Mouse (Mus musculus): ENCODE data around the gene Pias4. TPM values are rescaled to one million over a fixed set of nuclear protein-coding genes. Genes with fewer than 3 reads are reported as not detected.

Pias4 gene
- polyA plus RNA-seq, 1 experiment from 2014 or later: 33.2 TPM

GRCm38 (mm10) chr10:81145778-81146177 lies 21.9 kb downstream of the Pias4 start:
- H3K4me2 ChIP-seq (ENCODE audit: low read depth, low read length): no peak overlapping the region
- no peak overlapping the region for H3K9ac ChIP-seq (ENCODE audit: low read depth, low read length)
- no peak for ATAC-seq (ENCODE audit: low read depth)
- H3K36me3 ChIP-seq (ENCODE audit: control insufficient read depth, insufficient read depth, low read length): peaks cover 72% of the 10 kb centered on the region
- no peak for DNase-seq (ENCODE audit: low spot score)
- peaks cover 7% of the 10 kb centered on the region for H3K4me1 ChIP-seq (ENCODE audit: control insufficient read depth, insufficient read depth, low read length)
- H3K9me3 ChIP-seq (ENCODE audit: control insufficient read depth, low read length): no peaks in the 10 kb centered on the region
- 75% methylated on average over 7 of the region's 7 CpGs for WGBS
- H3K27ac ChIP-seq (replicated peaks; ENCODE audit: low read depth, low read length): no peak overlapping the region
- H3K27me3 ChIP-seq (replicated peaks; ENCODE audit: control insufficient read depth, insufficient read depth, low read length): no peaks in the 10 kb centered on the region
- H3K4me3 ChIP-seq (ENCODE audit: low read depth, low read length): no peak overlapping the region

- Histone ChIP-seq H3K27me3 (replicated peaks; ENCODE audit: control insufficient read depth, insufficient read depth, low read length) (no peaks in the 10 kb centered on the region), H3K36me3 (ENCODE audit: control insufficient read depth, insufficient read depth, low read length) (peaks cover 68% of the 10 kb centered on the region), H3K4me2 (ENCODE audit: low read depth, low read length) (no peak overlapping the region), H3K27ac (replicated peaks; ENCODE audit: low read depth, low read length) (no peak overlapping the region), H3K4me3 (ENCODE audit: low read depth, low read length) (no peak overlapping the region), H3K9me3 (ENCODE audit: control insufficient read depth, low read length) (no peaks in the 10 kb centered on the region), H3K4me1 (ENCODE audit: control insufficient read depth, insufficient read depth, low read length) (peaks cover 12% of the 10 kb centered on the region), H3K9ac (ENCODE audit: low read depth, low read length) (no peak overlapping the region)
- 91% methylated on average over 6 of the region's 6 CpGs for WGBS
- DNase-seq (ENCODE audit: low spot score): no peak
- ATAC-seq (ENCODE audit: low read depth): no peak
These were observed 22.4 kb downstream of the Pias4 start for GRCm38 (mm10) chr10:81145307-81145706.

DNA sequence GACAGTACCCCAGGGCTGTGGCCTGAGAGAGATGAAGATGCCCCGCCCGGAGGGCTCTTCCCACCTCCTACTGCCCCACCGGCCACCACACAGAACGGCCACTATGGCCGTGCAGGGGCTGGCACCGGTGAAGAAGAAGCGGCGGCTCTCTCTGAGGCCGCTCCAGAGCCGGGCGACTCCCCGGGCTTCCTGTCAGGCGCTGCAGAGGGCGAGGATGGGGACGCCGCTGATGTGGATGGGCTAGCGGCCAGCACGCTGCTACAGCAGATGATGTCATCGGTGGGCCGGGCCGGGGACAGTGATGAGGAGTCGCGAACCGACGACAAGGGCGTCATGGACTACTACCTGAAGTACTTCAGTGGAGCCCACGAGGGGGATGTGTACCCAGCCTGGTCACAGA lies 23.1 kb downstream of the Pias4 start:
- Histone ChIP-seq H3K27me3 (replicated peaks; ENCODE audit: control insufficient read depth, insufficient read depth, low read length) (no peaks in the 10 kb centered on the region), H3K9me3 (ENCODE audit: control insufficient read depth, low read length) (no peaks in the 10 kb centered on the region), H3K4me2 (ENCODE audit: low read depth, low read length) (no peak overlapping the region), H3K4me3 (ENCODE audit: low read depth, low read length) (no peak overlapping the region), H3K9ac (ENCODE audit: low read depth, low read length) (no peak overlapping the region), H3K27ac (replicated peaks; ENCODE audit: low read depth, low read length) (no peak overlapping the region), H3K4me1 (ENCODE audit: control insufficient read depth, insufficient read depth, low read length) (peaks cover 18% of the 10 kb centered on the region), H3K36me3 (ENCODE audit: control insufficient read depth, insufficient read depth, low read length) (peaks cover 63% of the 10 kb centered on the region)
- ATAC-seq (ENCODE audit: low read depth): no peak
- no peak for DNase-seq (ENCODE audit: low spot score)
- 97% methylated on average over 27 of the region's 27 CpGs for WGBS

DNA sequence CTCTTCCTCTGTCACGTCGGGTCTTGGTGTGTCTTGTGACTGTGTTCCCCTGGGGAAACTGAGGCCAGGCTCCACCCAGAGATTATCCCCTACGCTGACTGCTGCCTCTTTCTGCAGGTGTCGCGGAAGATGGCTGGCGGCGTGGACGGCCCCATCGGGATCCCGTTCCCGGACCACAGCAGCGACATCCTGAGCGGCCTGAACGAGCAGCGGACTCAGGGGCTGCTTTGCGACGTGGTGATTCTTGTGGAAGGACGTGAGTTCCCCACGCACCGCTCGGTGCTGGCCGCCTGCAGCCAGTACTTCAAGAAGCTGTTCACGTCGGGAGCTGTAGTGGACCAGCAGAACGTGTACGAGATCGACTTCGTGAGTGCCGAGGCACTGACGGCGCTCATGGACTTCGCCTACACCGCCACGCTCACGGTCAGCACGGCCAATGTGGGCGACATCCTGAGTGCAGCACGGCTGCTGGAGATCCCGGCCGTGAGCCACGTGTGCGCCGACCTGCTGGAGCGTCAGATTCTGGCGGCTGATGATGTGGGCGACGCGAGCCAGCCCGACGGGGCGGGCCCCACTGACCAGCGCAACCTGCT lies 23.8 kb downstream of the Pias4 start:
- Histone ChIP-seq H3K4me3 (ENCODE audit: low read depth, low read length) (no peak overlapping the region), H3K4me1 (ENCODE audit: control insufficient read depth, insufficient read depth, low read length) (peaks cover 22% of the 10 kb centered on the region), H3K27ac (replicated peaks; ENCODE audit: low read depth, low read length) (no peak overlapping the region), H3K36me3 (ENCODE audit: control insufficient read depth, insufficient read depth, low read length) (peaks cover 56% of the 10 kb centered on the region), H3K9me3 (ENCODE audit: control insufficient read depth, low read length) (no peaks in the 10 kb centered on the region), H3K4me2 (ENCODE audit: low read depth, low read length) (no peak overlapping the region), H3K9ac (ENCODE audit: low read depth, low read length) (no peak overlapping the region), H3K27me3 (replicated peaks; ENCODE audit: control insufficient read depth, insufficient read depth, low read length) (no peaks in the 10 kb centered on the region)
- DNase-seq (ENCODE audit: low spot score) (no peak), ATAC-seq (ENCODE audit: low read depth) (no peak)
- 97% methylated on average over 52 of the region's 52 CpGs for WGBS

GRCm38 (mm10) chr10:81143157-81143633 lies 24.5 kb downstream of the Pias4 start:
- H3K4me1 ChIP-seq (ENCODE audit: control insufficient read depth, insufficient read depth, low read length): peaks cover 29% of the 10 kb centered on the region
- H3K4me2 ChIP-seq (ENCODE audit: low read depth, low read length): no peak overlapping the region
- no peak overlapping the region for H3K4me3 ChIP-seq (ENCODE audit: low read depth, low read length)
- WGBS: 74% methylated on average over 4 of the region's 7 CpGs
- DNase-seq (ENCODE audit: low spot score) (no peak), ATAC-seq (ENCODE audit: low read depth) (no peak)
- no peaks in the 10 kb centered on the region for H3K27me3 ChIP-seq (replicated peaks; ENCODE audit: control insufficient read depth, insufficient read depth, low read length)
- no peaks in the 10 kb centered on the region for H3K9me3 ChIP-seq (ENCODE audit: control insufficient read depth, low read length)
- no peak overlapping the region for H3K27ac ChIP-seq (replicated peaks; ENCODE audit: low read depth, low read length)
- H3K9ac ChIP-seq (ENCODE audit: low read depth, low read length): 0 out of 2 replicates have a peak overlapping the region, but pooled peaks have one; percentile 25
- peaks cover 48% of the 10 kb centered on the region for H3K36me3 ChIP-seq (ENCODE audit: control insufficient read depth, insufficient read depth, low read length)

DNA sequence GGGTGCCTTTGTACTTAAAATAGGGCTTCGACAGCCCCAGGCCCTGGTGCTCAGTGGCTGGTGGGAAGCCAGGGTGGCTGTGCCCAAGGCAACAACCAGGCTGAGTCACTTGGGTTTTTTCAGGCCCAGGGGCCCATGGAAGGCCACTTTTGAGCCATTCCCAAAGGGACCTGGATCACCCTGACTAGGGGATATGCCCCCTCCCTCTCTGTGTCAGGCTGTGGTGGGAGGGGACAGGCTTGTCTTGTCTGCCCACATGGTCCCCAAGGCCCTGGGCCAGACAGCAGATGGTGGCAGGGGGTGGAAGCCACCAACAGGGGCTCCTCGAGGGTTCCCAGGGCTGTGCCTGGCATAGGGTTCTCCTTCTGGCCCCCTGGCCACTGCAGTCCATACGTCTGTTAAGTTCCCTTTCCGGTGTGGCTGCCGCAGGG lies 25.2 kb downstream of the Pias4 start:
- WGBS: 72% methylated on average over 5 of the region's 5 CpGs
- ATAC-seq (ENCODE audit: low read depth) (no peak), DNase-seq (ENCODE audit: low spot score) (no peak)
- Histone ChIP-seq H3K36me3 (ENCODE audit: control insufficient read depth, insufficient read depth, low read length) (peaks cover 42% of the 10 kb centered on the region), H3K4me3 (ENCODE audit: low read depth, low read length) (no peak overlapping the region), H3K4me2 (ENCODE audit: low read depth, low read length) (no peak overlapping the region), H3K27me3 (replicated peaks; ENCODE audit: control insufficient read depth, insufficient read depth, low read length) (no peaks in the 10 kb centered on the region), H3K4me1 (ENCODE audit: control insufficient read depth, insufficient read depth, low read length) (peaks cover 31% of the 10 kb centered on the region), H3K27ac (replicated peaks; ENCODE audit: low read depth, low read length) (no peak overlapping the region; the same call in 1 of the 2 replicates), H3K9me3 (ENCODE audit: control insufficient read depth, low read length) (no peaks in the 10 kb centered on the region), H3K9ac (ENCODE audit: low read depth, low read length) (peak overlapping the region; percentile 25; the same call in 1 of the 2 replicates)

DNA sequence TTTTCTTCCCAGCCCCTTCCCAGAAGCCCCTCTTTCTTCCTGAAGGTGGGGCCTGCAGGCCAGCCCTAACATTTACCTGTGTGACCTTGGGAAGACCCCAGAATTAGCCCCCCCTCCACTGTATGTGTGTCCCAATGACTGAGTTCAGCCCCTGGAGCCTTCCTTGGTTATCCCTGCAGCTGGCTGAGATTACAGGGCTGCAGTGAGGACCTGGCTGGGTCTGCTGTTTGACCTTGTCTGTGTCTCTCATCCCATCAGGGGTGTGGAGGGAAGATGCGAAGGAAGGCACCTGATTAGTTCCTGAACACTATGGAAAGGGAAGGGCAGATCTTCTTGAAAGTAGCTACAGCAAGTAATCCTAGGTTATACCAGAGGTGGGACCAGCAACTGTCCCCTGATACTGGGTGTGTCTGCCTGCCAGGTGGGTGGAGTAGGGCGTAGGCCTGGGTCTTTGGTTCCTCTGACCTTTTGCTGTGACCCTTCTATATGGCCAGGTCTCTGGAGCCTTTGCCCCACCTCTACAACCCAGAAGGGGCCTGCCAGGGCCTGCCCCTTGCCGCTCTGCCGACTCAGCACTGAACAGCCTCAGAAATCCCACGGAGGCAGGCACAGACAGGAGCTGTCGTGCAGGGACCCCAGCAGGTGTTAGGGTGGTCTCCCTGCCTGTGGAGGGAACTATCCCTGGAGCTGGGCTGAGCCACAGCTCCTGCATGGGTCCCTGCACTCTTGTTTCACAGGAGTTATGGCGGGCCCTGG lies 26.1 kb downstream of the Pias4 start:
- DNase-seq (ENCODE audit: low spot score) (no peak), ATAC-seq (ENCODE audit: low read depth) (no peak)
- 79% methylated on average over 4 of the region's 7 CpGs for WGBS
- no peak overlapping the region for H3K9ac ChIP-seq (ENCODE audit: low read depth, low read length)
- peak overlapping the region; percentile 34; the same call in 1 of the 2 replicates for H3K27ac ChIP-seq (replicated peaks; ENCODE audit: low read depth, low read length)
- no peaks in the 10 kb centered on the region for H3K9me3 ChIP-seq (ENCODE audit: control insufficient read depth, low read length)
- peak overlapping the region; percentile 92; the same call in 1 of the 2 replicates for H3K4me2 ChIP-seq (ENCODE audit: low read depth, low read length)
- no peaks in the 10 kb centered on the region for H3K27me3 ChIP-seq (replicated peaks; ENCODE audit: control insufficient read depth, insufficient read depth, low read length)
- peaks cover 31% of the 10 kb centered on the region for H3K4me1 ChIP-seq (ENCODE audit: control insufficient read depth, insufficient read depth, low read length)
- no peak overlapping the region for H3K4me3 ChIP-seq (ENCODE audit: low read depth, low read length)
- H3K36me3 ChIP-seq (ENCODE audit: control insufficient read depth, insufficient read depth, low read length): peaks cover 33% of the 10 kb centered on the region

- Histone ChIP-seq H3K9me3 (ENCODE audit: control insufficient read depth, low read length) (no peaks in the 10 kb centered on the region), H3K4me3 (ENCODE audit: low read depth, low read length) (peak overlapping the region; percentile 20), H3K4me2 (ENCODE audit: low read depth, low read length) (peak overlapping the region; percentile 92), H3K27me3 (replicated peaks; ENCODE audit: control insufficient read depth, insufficient read depth, low read length) (no peaks in the 10 kb centered on the region), H3K4me1 (ENCODE audit: control insufficient read depth, insufficient read depth, low read length) (peaks cover 31% of the 10 kb centered on the region), H3K9ac (ENCODE audit: low read depth, low read length) (peak overlapping the region; percentile 46; the same call in 1 of the 2 replicates), H3K36me3 (ENCODE audit: control insufficient read depth, insufficient read depth, low read length) (peaks cover 26% of the 10 kb centered on the region), H3K27ac (replicated peaks; ENCODE audit: low read depth, low read length) (peak overlapping the region; percentile 56)
- DNase-seq (ENCODE audit: low spot score) (no peak), ATAC-seq (ENCODE audit: low read depth) (no peak)
- WGBS: 45% methylated on average over 8 of the region's 10 CpGs
These were observed 26.8 kb downstream of the Pias4 start for GRCm38 (mm10) chr10:81140717-81141454.

Data from embryonic facial prominence, embryonic 14.5 days (tissue).